Mouse (Mus musculus) CD4-positive, CD25-positive, alpha-beta regulatory T cell (primary cell): ENCODE results near the gene Rab10. TPM values are rescaled to one million over a fixed set of nuclear protein-coding genes. Genes with fewer than 3 reads are reported as not detected.

Experiments
- polyA plus RNA-seq: library from polyadenylated mRNA; unstranded; fragments of 100-300 nt; shearing (Covaris generic); gene quantifications from one replicate; pipeline ENCODE4 v1.2.1, GENCODE M21; 2017

Gene Rab10
- 181 TPM for polyA plus RNA-seq

DNA sequence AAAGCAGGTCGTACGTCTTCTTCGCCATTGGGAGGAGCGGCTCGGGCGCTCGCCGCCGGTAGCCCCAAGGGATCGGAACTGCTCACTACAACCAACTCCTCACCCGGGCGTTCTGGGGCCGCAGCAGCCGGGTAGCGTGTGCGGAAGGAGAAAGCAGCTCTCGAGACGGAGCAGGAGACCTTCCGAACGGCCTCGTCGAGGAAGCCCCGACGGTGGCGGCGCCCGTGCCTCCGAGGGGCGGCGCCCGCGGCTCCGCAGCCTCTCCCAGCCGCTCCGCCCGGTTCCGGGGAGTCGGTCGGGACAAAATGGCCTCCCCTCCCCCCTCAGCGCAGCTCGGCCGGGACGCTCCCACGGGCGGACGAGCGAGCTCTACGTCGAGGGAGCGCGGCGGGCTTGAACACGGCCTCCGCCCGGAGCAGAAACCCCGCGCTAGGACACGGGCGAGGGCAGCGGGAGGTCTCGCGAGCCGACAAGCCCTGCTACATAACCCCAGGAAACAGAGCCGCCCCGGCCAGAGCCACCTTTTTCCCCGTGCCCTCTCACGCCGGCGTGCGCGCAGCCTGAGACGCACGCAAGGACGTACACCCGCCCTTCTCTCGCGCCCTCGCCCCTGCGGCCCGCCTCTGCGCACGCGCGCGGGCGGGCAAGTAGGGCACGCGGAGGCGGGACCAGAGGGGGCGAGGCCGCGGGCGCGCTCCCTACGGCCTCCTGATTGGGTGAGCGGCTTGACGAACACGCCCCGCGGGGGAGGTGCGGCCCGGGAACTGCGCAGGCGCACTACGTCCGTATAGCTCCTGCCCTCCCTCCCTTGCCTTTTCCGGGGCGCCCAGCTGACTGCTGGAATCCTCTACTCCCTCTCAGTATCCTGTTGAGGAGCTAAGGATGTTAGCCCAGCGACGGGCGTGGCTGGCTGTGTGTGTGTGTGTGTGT lies at the start of gene Rab10:
Gene Rab10, minus strand, starts transcription at position 579 of the 930 bp plus-strand sequence.

Other genes with a start within 250 kb of the Rab10 start
- gene Kif3c, start 55.2 kb upstream of the Rab10 start, polyA plus RNA-seq = 8.2 TPM
- 70.4 TPM for gene Asxl2, start 116.9 kb upstream of the Rab10 start, polyA plus RNA-seq